Mouse (Mus musculus) cerebellum, adult 2 months (tissue): ENCODE results near the gene Defa2.
"Not testable (repeated sequence)": the region's sequence is repeated elsewhere in the genome, so short reads cannot be mapped to it uniquely, and the experiment has no call there.

ENCODE experiments used
- CTCF ChIP-seq: fragments of 200-500 bp; IDR thresholded peaks from 2 replicates; pipeline ENCODE4 v1.5.1; 2011; ENCODE audit warnings: low read depth, mild to moderate bottlenecking, control low read depth, low read length, moderate library complexity, borderline replicate concordance; ENCODE audit not compliant: insufficient read depth
- POLR2A ChIP-seq: fragments of 200-500 bp; IDR thresholded peaks from 2 replicates; pipeline ENCODE4 v1.6.1; 2011; ENCODE audit warnings: low read length, control low read depth, borderline replicate concordance; ENCODE audit not compliant: insufficient read depth

GRCm38 (mm10) chr8:21391511-21391910, 13.2 kb downstream of the Defa2 start, which contains the start of gene Defa33:
- not testable (repeated sequence) for TF ChIP-seq CTCF, POLR2A
